Mouse (Mus musculus) layer of hippocampus, adult 11-12 months (tissue): Measurements from ENCODE around the gene Gabrd.

Source experiments
- DNase-seq: peaks from one replicate; pipeline ENCODE4 v3.0.0; 2022; ENCODE audit warnings: low spot score

The Gabrd gene

DNA sequence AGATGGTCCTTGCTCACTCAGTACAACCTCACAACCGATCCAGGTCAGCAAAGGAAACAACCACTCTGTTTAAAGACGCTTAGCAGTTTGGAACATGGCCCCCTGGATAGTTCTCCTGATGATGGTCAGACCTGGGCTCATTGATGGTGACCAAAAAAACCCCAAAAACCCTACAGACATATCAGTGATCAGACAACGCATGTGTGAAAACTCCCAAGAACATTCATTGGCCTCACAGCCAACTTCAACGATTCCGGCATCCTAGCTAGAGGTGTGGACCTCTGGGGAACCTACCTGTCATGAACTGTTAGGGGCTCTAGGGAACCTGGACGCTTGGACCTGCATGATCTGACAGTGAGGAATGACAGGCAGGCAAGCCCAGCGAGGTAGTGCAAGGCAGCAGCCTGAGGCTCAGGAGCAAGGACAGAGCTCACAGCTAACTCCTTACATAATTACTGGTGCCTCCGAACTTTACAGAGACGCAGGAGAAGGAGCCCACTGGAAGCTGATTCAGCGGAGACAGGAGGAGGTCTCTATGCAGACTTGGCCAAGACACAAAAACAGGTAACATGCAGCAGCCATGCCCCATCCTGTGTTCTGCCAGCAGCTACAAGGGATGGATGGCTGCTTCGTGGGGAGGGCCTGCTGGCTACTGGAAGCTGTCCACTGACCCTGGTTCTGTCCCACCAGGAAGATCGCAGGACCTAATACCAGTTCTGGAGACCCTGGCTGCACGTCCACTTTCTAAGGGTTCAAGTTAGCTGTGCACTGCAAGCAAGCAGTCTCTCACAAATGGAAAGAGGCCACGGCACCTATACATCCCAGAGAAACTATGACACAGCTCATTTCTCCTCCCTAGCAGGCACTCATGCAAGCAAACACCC is 54.3 kb downstream of the Gabrd start:
- DNase-seq = no peak

DNA sequence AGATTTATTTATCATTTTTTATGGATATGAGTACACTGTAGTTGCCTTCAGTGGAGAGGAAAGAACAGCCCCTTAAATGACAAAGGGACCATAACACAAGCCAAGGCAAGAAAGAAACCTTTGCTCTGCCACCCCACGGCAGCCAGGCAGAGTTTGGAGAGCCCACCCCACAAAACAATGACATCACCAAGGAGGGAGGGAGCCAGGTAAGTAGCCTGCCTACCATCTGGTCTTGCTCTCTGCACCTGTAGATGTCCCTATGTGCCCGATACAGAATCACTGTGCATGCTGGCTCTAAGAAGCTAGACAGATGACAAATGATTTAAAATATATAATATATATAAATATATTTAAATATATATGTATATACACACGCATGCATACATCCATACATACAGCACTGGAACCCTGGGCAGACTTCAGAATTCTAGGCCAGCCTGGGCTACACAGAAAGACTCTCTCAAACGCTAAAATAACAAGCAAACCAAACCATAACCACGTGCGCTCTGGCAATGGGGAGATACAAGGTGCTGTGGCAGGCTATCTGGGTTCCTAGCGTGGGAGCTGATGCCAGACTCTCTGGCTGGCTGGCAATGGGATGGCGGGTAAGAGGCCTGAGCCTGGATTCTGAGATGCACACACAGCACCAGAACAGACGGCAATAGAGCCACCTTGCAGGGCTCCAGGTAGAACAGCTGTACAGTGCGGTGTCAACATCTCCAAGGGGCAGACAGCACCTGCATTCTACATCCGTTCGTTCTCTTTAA is 61.4 kb downstream of the Gabrd start:
- no peak for DNase-seq
